Mouse (Mus musculus) liver, embryonic 14.5 days (tissue): ENCODE data around the gene Dlg2.

Source experiments
- CTCF ChIP-seq: IDR thresholded peaks from 2 replicates; pipeline ENCODE4 v1.5.1; 2016; ENCODE audit warnings: antibody characterized with exemption, low read depth, control low read depth
- EP300 ChIP-seq: IDR thresholded peaks from 2 replicates; pipeline ENCODE4 v1.6.1; 2016; ENCODE audit warnings: antibody characterized with exemption, low read depth

- TF ChIP-seq EP300 (no peak), CTCF (no peak)
Measured at GRCm38 (mm10) chr7:91188211-91188610, 711.7 kb downstream of the Dlg2 start.
